Mouse (Mus musculus) CD4-positive naive resting alpha-beta T cell, adult 57 days (primary cell): ENCODE measurements around the gene Tmem240. TPM values are rescaled to one million over a fixed set of nuclear protein-coding genes. Genes with fewer than 3 reads are reported as not detected.

ENCODE experiments used
- total RNA-seq: library from RNA; stranded (reverse); gene quantifications from one replicate; pipeline ENCODE4 v1.2.4, GENCODE M21; 2023

The Tmem240 gene
- 1.0 TPM for total RNA-seq

DNA sequence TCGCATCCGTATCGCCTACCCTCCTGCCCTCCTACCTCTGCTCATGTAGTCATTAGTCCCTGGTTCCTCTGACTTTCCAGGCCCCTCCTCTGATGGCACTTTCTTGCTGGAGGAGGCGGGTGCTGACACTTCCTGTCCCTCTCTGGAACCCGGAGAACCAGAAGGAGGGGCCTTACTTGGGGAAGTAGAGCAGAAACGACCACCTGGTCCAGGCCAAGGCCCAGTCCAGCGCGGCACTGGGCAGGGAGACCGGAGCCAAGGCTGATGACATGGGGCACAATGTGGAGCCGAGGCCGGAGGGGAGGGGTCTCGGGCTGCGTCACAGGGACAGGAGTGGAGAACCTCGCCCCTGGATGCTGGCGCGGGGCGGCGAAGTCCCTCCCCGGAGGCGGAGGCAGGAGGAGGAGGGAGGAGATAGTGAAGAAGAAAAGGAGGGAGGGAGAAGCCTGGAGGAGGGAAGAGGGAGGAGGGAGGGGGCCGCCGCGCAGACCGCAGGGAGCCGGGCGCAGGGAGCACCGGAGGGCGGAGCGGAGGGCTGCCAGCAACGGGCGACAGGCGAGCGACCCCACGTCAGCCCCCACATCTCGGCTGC, at the start of gene Tmem240:
Tmem240 (plus strand) TSS at position 451 of the 592 bp plus-strand sequence.

DNA sequence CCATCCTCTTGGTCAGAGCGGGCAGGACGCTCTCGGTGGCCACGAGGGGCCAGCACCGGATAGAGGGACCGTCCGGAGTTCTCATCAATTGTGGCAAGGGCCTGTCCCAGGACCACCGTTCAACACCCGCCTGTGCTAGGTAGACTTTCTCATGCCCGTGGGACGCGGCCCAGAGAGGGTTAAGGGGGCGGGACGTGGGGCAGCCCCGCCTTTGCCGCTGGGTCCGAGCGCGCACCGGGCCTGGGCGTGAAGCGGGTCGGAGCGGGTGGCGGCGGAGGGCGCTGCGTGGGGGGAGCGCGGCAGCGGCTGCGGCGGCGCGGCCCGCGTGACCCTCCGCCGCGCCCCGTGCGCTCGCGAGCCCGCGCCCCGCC, 40.5 kb upstream of the Tmem240 start, which contains the start of gene Fndc10:
Fndc10 (plus strand) TSS at position 232 of the 371 bp plus-strand sequence.

DNA sequence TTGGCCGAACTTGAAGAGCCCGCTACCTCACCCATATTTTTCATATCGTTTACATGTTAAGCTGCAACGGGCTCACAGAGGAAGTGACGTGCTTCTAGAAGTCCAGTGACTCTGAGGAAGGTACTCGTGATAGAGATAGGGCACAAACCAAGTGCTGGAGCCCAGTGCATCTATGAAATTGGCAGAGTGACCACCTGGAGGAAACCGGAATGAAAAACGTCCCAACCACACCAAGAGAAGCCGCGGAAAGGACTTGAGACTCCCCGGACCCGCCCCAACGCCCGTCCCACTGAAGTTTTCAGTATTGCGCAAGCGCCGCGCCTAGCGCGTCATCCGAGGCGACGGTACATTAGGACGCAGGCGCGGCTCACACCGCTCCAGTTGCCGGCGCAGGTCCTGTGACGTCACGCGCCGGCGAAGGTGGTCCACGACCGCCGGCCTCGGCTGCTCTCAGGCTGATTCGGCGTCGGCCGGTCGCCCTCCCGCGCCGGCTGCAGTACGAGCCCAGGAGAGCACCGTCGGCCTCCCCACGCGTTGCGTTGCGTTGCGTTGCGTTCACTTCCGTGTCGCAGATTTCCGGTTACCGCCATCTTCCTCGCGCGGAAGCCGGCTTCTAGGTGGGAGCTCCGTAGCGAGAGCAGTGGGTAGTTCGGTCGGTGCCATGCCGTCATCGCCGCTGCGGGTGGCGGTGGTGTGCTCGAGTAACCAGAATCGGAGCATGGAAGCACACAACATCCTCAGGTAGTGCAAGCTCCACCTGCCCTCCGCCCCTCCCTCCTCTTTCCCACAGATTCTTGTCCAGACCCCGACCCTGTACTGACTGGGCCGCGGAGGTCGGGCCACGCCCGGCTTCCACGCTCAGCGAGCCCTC, 29.6 kb upstream of the Tmem240 start, which contains the start of gene Ssu72:
Ssu72 (plus strand) TSS at position 80 of the 871 bp plus-strand sequence.

GRCm38 (mm10) chr4:155760613-155761355, 26.2 kb downstream of the Tmem240 start, which contains the start of gene Atad3a:
TSS of gene Atad3a (minus strand) at chr4:155761093.

GRCm38 (mm10) chr4:155774280-155774754, 39.7 kb downstream of the Tmem240 start, which contains the start of gene Vwa1:
TSS of gene Vwa1 (minus strand) at chr4:155774698.

DNA sequence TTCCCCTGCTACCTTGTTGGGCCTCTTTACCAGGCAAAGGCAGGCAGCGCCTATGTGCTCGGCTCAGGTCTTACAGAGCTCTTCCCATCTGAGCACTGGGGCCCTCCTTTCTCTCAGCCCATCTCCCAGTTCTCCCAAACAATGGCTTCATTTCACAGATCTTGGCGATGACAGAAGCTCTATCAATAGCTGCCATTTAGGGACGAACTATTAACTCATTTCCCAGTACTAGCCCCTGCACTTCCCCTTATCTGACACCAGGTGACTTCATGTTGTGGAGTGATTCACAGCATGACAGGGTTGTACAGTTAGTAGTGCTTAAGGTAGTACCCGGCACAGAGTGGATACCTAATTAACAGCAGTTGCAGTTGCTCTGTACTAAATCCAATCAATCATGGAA, 51.2 kb downstream of the Tmem240 start, which contains the start of gene Tmem88b:
Tmem88b (minus strand) TSS at position 56 of the 400 bp plus-strand sequence.

DNA sequence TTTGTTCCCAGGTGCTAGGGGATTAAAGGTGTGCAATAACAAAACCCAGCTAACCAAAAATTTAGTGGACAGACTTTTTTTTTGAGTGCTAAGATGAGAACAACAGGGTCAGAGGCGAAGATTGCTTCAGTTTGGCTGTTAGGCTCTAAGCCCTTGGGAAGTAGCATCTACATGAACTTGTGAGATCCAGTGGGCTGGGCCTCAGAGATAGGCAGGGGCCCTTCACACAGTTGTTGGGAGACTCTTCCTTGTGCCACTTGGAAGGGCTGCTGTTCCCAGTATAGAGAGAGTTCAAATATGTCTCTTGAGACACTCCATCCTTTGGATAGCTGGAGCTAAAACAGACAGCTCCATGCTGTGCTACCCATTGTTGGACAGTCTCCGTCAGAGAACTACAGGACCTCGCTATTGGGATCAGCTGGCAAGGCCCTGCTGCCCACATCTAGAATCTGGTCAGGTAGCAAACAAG, 55.5 kb downstream of the Tmem240 start, which contains the start of gene Ankrd65:
Ankrd65 (plus strand) TSS at position 419 of the 469 bp plus-strand sequence.

Other genes starting within 250 kb of the Tmem240 start
- gene Gnb1, start 243.4 kb upstream of the Tmem240 start, total RNA-seq, result 256 TPM
- 54.8 TPM for gene Nadk, start 172.4 kb upstream of the Tmem240 start, total RNA-seq
- 32.4 TPM for gene Slc35e2, start 133.4 kb upstream of the Tmem240 start, total RNA-seq
- gene Cdk11b, start 109.9 kb upstream of the Tmem240 start, total RNA-seq, result 164 TPM
- not detected for gene Gm10563, start 89.4 kb upstream of the Tmem240 start, total RNA-seq
- 0.71 TPM for gene Mmp23, start 81.4 kb upstream of the Tmem240 start, total RNA-seq
- gene Mib2, start 65.6 kb upstream of the Tmem240 start, total RNA-seq, result 47.1 TPM
- 10.1 TPM for gene Fndc10, start 40.5 kb upstream of the Tmem240 start, total RNA-seq
- 79.3 TPM for gene Ssu72, start 30.0 kb upstream of the Tmem240 start, total RNA-seq
- gene Atad3a, start 26.3 kb downstream of the Tmem240 start, total RNA-seq, result 54.1 TPM
- gene Vwa1, start 39.9 kb downstream of the Tmem240 start, total RNA-seq, result not detected
- gene Tmem88b, start 51.1 kb downstream of the Tmem240 start, total RNA-seq, result not detected
- not detected for gene Ankrd65, start 55.6 kb downstream of the Tmem240 start, total RNA-seq
- gene Mrpl20, start 68.1 kb downstream of the Tmem240 start, total RNA-seq, result 39.3 TPM
- gene Ccnl2, start 77.7 kb downstream of the Tmem240 start, total RNA-seq, result 235 TPM
- 99.7 TPM for gene Aurkaip1, start 96.5 kb downstream of the Tmem240 start, total RNA-seq
- 8.3 TPM for gene Mxra8, start 104.9 kb downstream of the Tmem240 start, total RNA-seq
- gene Dvl1, start 112.6 kb downstream of the Tmem240 start, total RNA-seq, result 78.7 TPM
- gene Tas1r3, start 128.6 kb downstream of the Tmem240 start, total RNA-seq, result 1.6 TPM
- gene Cptp, start 134.6 kb downstream of the Tmem240 start, total RNA-seq, result 11.3 TPM
- gene Ints11, start 134.7 kb downstream of the Tmem240 start, total RNA-seq, result 68.1 TPM
- 35.7 TPM for gene Pusl1, start 157.0 kb downstream of the Tmem240 start, total RNA-seq
- 61.9 TPM for gene Acap3, start 157.0 kb downstream of the Tmem240 start, total RNA-seq
- 130 TPM for gene Ube2j2, start 209.0 kb downstream of the Tmem240 start, total RNA-seq
- 7.0 TPM for gene C1qtnf12, start 227.5 kb downstream of the Tmem240 start, total RNA-seq